Mouse (Mus musculus) MEL (cell line): Measurements from ENCODE around the gene Tie1.

Experiments
- CTCF ChIP-seq, 3 experiments: IDR thresholded peaks in 2 of 3; conservative IDR thresholded peaks in 1 of 3; 2 replicates each; pipeline ENCODE4 v1.5.1; 2011 to 2012; ENCODE audit warnings: low read length in 3 of 3, low read depth in 2 of 3, mild to moderate bottlenecking in 2 of 3, improper control_type of control experiment in 1 of 3, inconsistent platforms in 1 of 3, mixed read lengths in 1 of 3, moderate library complexity in 1 of 3; ENCODE audit not compliant: control insufficient read depth in 1 of 3, insufficient read depth in 1 of 3, poor library complexity in 1 of 3, severe bottlenecking in 1 of 3
- EP300 ChIP-seq, 2 experiments: IDR thresholded peaks; 2 replicates each; pipeline ENCODE4 v1.6.1; 2011; ENCODE audit warnings: improper control_type of control experiment in 2 of 2, low read length in 2 of 2, low read depth in 1 of 2, mild to moderate bottlenecking in 1 of 2
- MAX ChIP-seq: IDR thresholded peaks from 2 replicates; pipeline ENCODE4 v1.6.1; 2011; ENCODE audit warnings: low read length, improper control_type of control experiment
- MAZ ChIP-seq: IDR thresholded peaks from 2 replicates; pipeline ENCODE4 v1.6.1; 2012; ENCODE audit warnings: low read depth, mild to moderate bottlenecking, inconsistent platforms, low read length, improper control_type of control experiment
- MYB ChIP-seq: IDR thresholded peaks from 2 replicates; pipeline ENCODE4 v1.6.1; 2011; ENCODE audit warnings: mild to moderate bottlenecking, low read depth, low read length, improper control_type of control experiment
- POLR2A ChIP-seq, 2 experiments: IDR thresholded peaks; 2 replicates each; pipeline ENCODE4 v1.6.1; 2011 to 2012; ENCODE audit warnings: low read length in 2 of 2, mild to moderate bottlenecking in 2 of 2, control low read depth in 1 of 2, improper control_type of control experiment in 1 of 2, low read depth in 1 of 2, moderate library complexity in 1 of 2; ENCODE audit not compliant: control insufficient read depth in 1 of 2, insufficient read depth in 1 of 2, poor library complexity in 1 of 2
- TCF12 ChIP-seq: IDR thresholded peaks from 2 replicates; pipeline ENCODE4 v1.6.1; 2014; ENCODE audit warnings: low read depth, mild to moderate bottlenecking, inconsistent platforms, low read length, improper control_type of control experiment, moderate library complexity
- ZMIZ1 ChIP-seq: IDR thresholded peaks from 2 replicates; pipeline ENCODE4 v1.6.1; 2012; ENCODE audit warnings: low read depth, mild to moderate bottlenecking, inconsistent platforms, low read length, improper control_type of control experiment, moderate library complexity

DNA sequence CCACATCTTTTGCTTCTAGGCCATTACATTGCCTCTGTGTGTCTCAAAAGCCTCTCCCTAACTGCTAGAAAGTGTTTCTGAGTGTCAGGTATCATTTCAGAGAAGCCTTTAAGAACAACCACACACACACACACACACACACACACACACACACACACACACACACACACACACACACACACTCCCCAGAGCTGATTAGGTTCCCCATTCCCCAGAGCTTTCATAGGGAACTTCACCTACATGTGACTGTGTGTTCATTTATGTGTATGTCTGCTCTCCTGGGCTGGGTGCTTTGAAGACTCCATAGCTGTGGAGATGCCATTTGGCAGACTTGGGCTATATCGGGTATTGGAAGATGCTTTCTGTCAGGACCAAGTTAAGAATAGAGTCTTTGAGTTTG, 64.5 kb downstream of the Tie1 start:
- no peak for TF ChIP-seq ZMIZ1
- TF ChIP-seq CTCF (IDR thresholded peaks at IDR 0.05 in 2 of 3, conservative IDR thresholded peaks at IDR 0.05 in 1 of 3; ENCODE audit: control insufficient read depth in 1 of 3, insufficient read depth in 1 of 3, low read depth in 2 of 3, low read length in 3 of 3, poor library complexity in 1 of 3, severe bottlenecking in 1 of 3) = no peak
- TF ChIP-seq MAX = no peak
- TF ChIP-seq POLR2A (IDR thresholded peaks at IDR 0.05; ENCODE audit: control insufficient read depth in 1 of 2, insufficient read depth in 1 of 2, low read depth in 1 of 2, low read length in 2 of 2, poor library complexity in 1 of 2) = no peak
- no peak for TF ChIP-seq MAZ
- no peak for TF ChIP-seq MYB
- peak; percentile 6 to 29; a peak in 1 of 4 replicates for TF ChIP-seq EP300 (IDR thresholded peaks at IDR 0.05; ENCODE audit: low read depth in 1 of 2, low read length in 2 of 2)
- peak; percentile 34; the same call in 1 of the 2 replicates for TF ChIP-seq TCF12
